Mouse (Mus musculus) forebrain, embryonic 12.5 days (tissue): ENCODE measurements around the gene Gcsam. TPM values are rescaled to one million over a fixed set of nuclear protein-coding genes. Genes with fewer than 3 reads are reported as not detected.

Source experiments
- ATAC-seq: fragments of 200-750 bp; cut with Nextera tagmentation; 2 replicates; pipeline ENCODE4 v1.8.0; 2017; ENCODE audit warnings: moderate TSS enrichment; ENCODE audit not compliant: low FRiP score
- H3K27ac ChIP-seq: fragments of 300-500 bp; sonication (generic); 2 replicates; pipeline ENCODE4 v1.5.1; 2016; ENCODE audit warnings: mild to moderate bottlenecking
- H3K27me3 ChIP-seq: fragments of 300-500 bp; sonication (generic); 2 replicates; pipeline ENCODE4 v1.6.1; 2016; ENCODE audit warnings: mild to moderate bottlenecking
- H3K36me3 ChIP-seq: fragments of 300-500 bp; sonication (generic); replicated peaks from 2 replicates; pipeline ENCODE4 v1.6.1; 2016; ENCODE audit warnings: mild to moderate bottlenecking
- H3K4me1 ChIP-seq: fragments of 300-500 bp; sonication (generic); 2 replicates; pipeline ENCODE4 v1.6.1; 2016
- H3K4me2 ChIP-seq: fragments of 300-500 bp; sonication (generic); 2 replicates; pipeline ENCODE4 v1.6.1; 2016; ENCODE audit warnings: mild to moderate bottlenecking, moderate library complexity
- H3K4me3 ChIP-seq: fragments of 300-500 bp; sonication (generic); replicated peaks from 2 replicates; pipeline ENCODE4 v1.5.1; 2016; ENCODE audit warnings: mild to moderate bottlenecking
- H3K9ac ChIP-seq: fragments of 300-500 bp; sonication (generic); 2 replicates; pipeline ENCODE4 v1.6.1; 2016; ENCODE audit warnings: mild to moderate bottlenecking
- H3K9me3 ChIP-seq: fragments of 300-500 bp; sonication (generic); 2 replicates; pipeline ENCODE4 v1.6.1; 2016
- whole genome bisulfite sequencing: fragments of 180-500 bp; shearing (Covaris S2); methylation state at CpG from one replicate; pipeline ENCODE4 v1.1.7; 2016; 5-methylcytosine and 5-hydroxymethylcytosine counted together
- polyA plus RNA-seq: library from polyadenylated mRNA; unstranded; fragments of >200 nt; fragmentation: Nextera tagmentation; extraction: Ambion mirVana; gene quantifications from 2 replicates; pipeline ENCODE4 v1.2.1, GENCODE M21; 2016

The Gcsam gene
- polyA plus RNA-seq, 1 experiment from 2014 or later = not detected

- H3K4me2 ChIP-seq = no peak overlapping the region
- H3K9ac ChIP-seq = no peak overlapping the region
- H3K36me3 ChIP-seq = no peaks in the 10 kb centered on the region
- H3K27ac ChIP-seq = no peak overlapping the region
- no peaks in the 10 kb centered on the region for H3K9me3 ChIP-seq
- no peaks in the 10 kb centered on the region for H3K4me1 ChIP-seq
- H3K4me3 ChIP-seq = no peak overlapping the region
- no peaks in the 10 kb centered on the region for H3K27me3 ChIP-seq
- 84% methylated on average over 2 of the region's 2 CpGs for WGBS
- no peak for ATAC-seq
Measured at GRCm38 (mm10) chr16:45624791-45625190, 14.6 kb downstream of the Gcsam start.

- no peaks in the 10 kb centered on the region for H3K27me3 ChIP-seq
- ATAC-seq = no peak
- WGBS = 92% methylated on average over 2 of the region's 2 CpGs
Measured at GRCm38 (mm10) chr16:45625342-45625741, 15.2 kb downstream of the Gcsam start.

GRCm38 (mm10) chr16:45629497-45630105, 19.4 kb downstream of the Gcsam start:
- ATAC-seq = no peak
- Histone ChIP-seq H3K36me3 (no peaks in the 10 kb centered on the region), H3K4me3 (no peak overlapping the region), H3K4me1 (no peaks in the 10 kb centered on the region), H3K9ac (no peak overlapping the region), H3K4me2 (no peak overlapping the region), H3K9me3 (no peaks in the 10 kb centered on the region), H3K27me3 (no peaks in the 10 kb centered on the region), H3K27ac (no peak overlapping the region)
- 74% methylated on average over 8 of the region's 8 CpGs for WGBS

More at GRCm38 (mm10) chr16:45625342-45625741, 15.2 kb downstream of the Gcsam start:
- Histone ChIP-seq H3K4me1 (no peaks in the 10 kb centered on the region), H3K36me3 (no peaks in the 10 kb centered on the region), H3K27ac (no peak overlapping the region), H3K9ac (no peak overlapping the region), H3K4me3 (no peak overlapping the region), H3K9me3 (no peaks in the 10 kb centered on the region), H3K4me2 (no peak overlapping the region)

GRCm38 (mm10) chr16:45630347-45630960, 20.3 kb downstream of the Gcsam start:
- Histone ChIP-seq H3K4me3 (no peak overlapping the region), H3K36me3 (no peaks in the 10 kb centered on the region), H3K27ac (no peak overlapping the region), H3K4me1 (no peaks in the 10 kb centered on the region), H3K9me3 (no peaks in the 10 kb centered on the region), H3K27me3 (no peaks in the 10 kb centered on the region), H3K9ac (no peak overlapping the region), H3K4me2 (no peak overlapping the region)
- peak; percentile 76 for ATAC-seq
- 58% methylated on average over 5 of the region's 5 CpGs for WGBS

GRCm38 (mm10) chr16:45632420-45632819, 22.2 kb downstream of the Gcsam start:
- H3K36me3 ChIP-seq = no peaks in the 10 kb centered on the region
- no peak overlapping the region for H3K27ac ChIP-seq
- H3K9ac ChIP-seq = no peak overlapping the region
- H3K27me3 ChIP-seq = no peaks in the 10 kb centered on the region
- no peak overlapping the region for H3K4me2 ChIP-seq
- H3K4me1 ChIP-seq = no peaks in the 10 kb centered on the region
- ATAC-seq = no peak
- WGBS = 91% methylated on average over 4 of the region's 4 CpGs
- no peak overlapping the region for H3K4me3 ChIP-seq
- no peaks in the 10 kb centered on the region for H3K9me3 ChIP-seq

- Histone ChIP-seq H3K36me3 (no peaks in the 10 kb centered on the region), H3K4me3 (no peak overlapping the region), H3K9ac (no peak overlapping the region), H3K4me1 (no peaks in the 10 kb centered on the region), H3K27me3 (no peaks in the 10 kb centered on the region), H3K9me3 (no peaks in the 10 kb centered on the region), H3K4me2 (no peak overlapping the region), H3K27ac (no peak overlapping the region)
- WGBS = 91% methylated on average over 2 of the region's 2 CpGs
- ATAC-seq = no peak
Measured at GRCm38 (mm10) chr16:45635826-45636225, 25.6 kb downstream of the Gcsam start.

GRCm38 (mm10) chr16:45640070-45640762, 30.0 kb downstream of the Gcsam start:
- Histone ChIP-seq H3K4me3 (no peak overlapping the region), H3K27me3 (no peaks in the 10 kb centered on the region), H3K9me3 (no peaks in the 10 kb centered on the region), H3K4me1 (no peaks in the 10 kb centered on the region), H3K9ac (no peak overlapping the region), H3K4me2 (no peak overlapping the region), H3K36me3 (no peaks in the 10 kb centered on the region), H3K27ac (no peak overlapping the region)
- ATAC-seq = no peak
- 85% methylated on average over 10 of the region's 10 CpGs for whole genome bisulfite sequencing

- 79% methylated on average over 3 of the region's 3 CpGs for WGBS
- Histone ChIP-seq H3K36me3 (no peaks in the 10 kb centered on the region), H3K4me3 (no peak overlapping the region), H3K4me1 (no peaks in the 10 kb centered on the region), H3K9me3 (no peaks in the 10 kb centered on the region), H3K4me2 (no peak overlapping the region), H3K9ac (no peak overlapping the region), H3K27me3 (no peaks in the 10 kb centered on the region), H3K27ac (no peak overlapping the region)
- no peak for ATAC-seq
Measured at GRCm38 (mm10) chr16:45641301-45641700, 31.1 kb downstream of the Gcsam start.

- WGBS = 89% methylated on average over 3 of the region's 3 CpGs
- no peak for ATAC-seq
- Histone ChIP-seq H3K4me2 (no peak overlapping the region), H3K9me3 (no peaks in the 10 kb centered on the region), H3K4me1 (no peaks in the 10 kb centered on the region), H3K9ac (no peak overlapping the region), H3K4me3 (no peak overlapping the region), H3K27me3 (no peaks in the 10 kb centered on the region), H3K36me3 (no peaks in the 10 kb centered on the region), H3K27ac (no peak overlapping the region)
Measured at GRCm38 (mm10) chr16:45643944-45644343, 33.8 kb downstream of the Gcsam start.

GRCm38 (mm10) chr16:45644380-45644779, 34.2 kb downstream of the Gcsam start:
- H3K27ac ChIP-seq = no peak overlapping the region

GRCm38 (mm10) chr16:45651497-45651896, 41.3 kb downstream of the Gcsam start:
- Histone ChIP-seq H3K9ac (no peak overlapping the region), H3K27me3 (peaks cover 20% of the 10 kb centered on the region), H3K4me2 (no peak overlapping the region), H3K36me3 (no peaks in the 10 kb centered on the region), H3K9me3 (no peaks in the 10 kb centered on the region), H3K27ac (no peak overlapping the region), H3K4me3 (no peak overlapping the region), H3K4me1 (peaks cover 8% of the 10 kb centered on the region)
- no peak for ATAC-seq
- WGBS = 93% methylated on average over 2 of the region's 2 CpGs

More at GRCm38 (mm10) chr16:45644380-45644779, 34.2 kb downstream of the Gcsam start:
- H3K27me3 ChIP-seq = no peaks in the 10 kb centered on the region
- H3K9ac ChIP-seq = no peak overlapping the region
- no peaks in the 10 kb centered on the region for H3K4me1 ChIP-seq
- no peak overlapping the region for H3K4me2 ChIP-seq
- no peak overlapping the region for H3K4me3 ChIP-seq
- H3K9me3 ChIP-seq = no peaks in the 10 kb centered on the region
- H3K36me3 ChIP-seq = no peaks in the 10 kb centered on the region
- WGBS = 85% methylated on average over 6 of the region's 6 CpGs
- ATAC-seq = no peak

- H3K27ac ChIP-seq = no peak overlapping the region
- peak overlapping the region; percentile 26 for H3K4me3 ChIP-seq
- H3K4me1 ChIP-seq = peaks cover 8% of the 10 kb centered on the region
- H3K36me3 ChIP-seq = no peaks in the 10 kb centered on the region
- peaks cover 20% of the 10 kb centered on the region for H3K27me3 ChIP-seq
- ATAC-seq = no peak
- H3K9ac ChIP-seq = no peak overlapping the region
- WGBS = 19% methylated on average over 17 of the region's 17 CpGs
- H3K4me2 ChIP-seq = peak overlapping the region; percentile 53
- H3K9me3 ChIP-seq = no peaks in the 10 kb centered on the region
Measured at GRCm38 (mm10) chr16:45653009-45653933, 43.1 kb downstream of the Gcsam start.
